Mouse (Mus musculus) lung, embryonic 16.5 days (tissue): Measurements from ENCODE around the gene Iqca. TPM values are rescaled to one million over a fixed set of nuclear protein-coding genes. Genes with fewer than 3 reads are reported as not detected.
A peak's percentile ranks its signal among the peaks of the same experiment; 100 is the strongest.

Source experiments
- ATAC-seq: fragments of 200-750 bp; cut with Nextera tagmentation; 2 replicates; pipeline ENCODE4 v1.8.0; 2017; ENCODE audit warnings: low read depth, mild to moderate bottlenecking, moderate library complexity
- H3K27ac ChIP-seq: fragments of 300-500 bp; sonication (generic); 2 replicates; pipeline ENCODE4 v1.5.1; 2014; ENCODE audit warnings: mild to moderate bottlenecking, control low read depth, low read length
- H3K27me3 ChIP-seq: fragments of 300-500 bp; sonication (generic); 2 replicates; pipeline ENCODE4 v1.6.1; 2014; ENCODE audit warnings: low read depth, low read length, mixed read lengths; ENCODE audit not compliant: control insufficient read depth, insufficient read depth
- H3K36me3 ChIP-seq: fragments of 300-500 bp; sonication (generic); 2 replicates; pipeline ENCODE4 v1.6.1; 2014; ENCODE audit warnings: low read length; ENCODE audit not compliant: control insufficient read depth, insufficient read depth
- H3K4me1 ChIP-seq: fragments of 300-500 bp; sonication (generic); replicated peaks from 2 replicates; pipeline ENCODE4 v1.6.1; 2014; ENCODE audit warnings: low read length, mixed read lengths; ENCODE audit not compliant: control insufficient read depth, insufficient read depth
- H3K4me2 ChIP-seq: fragments of 300-500 bp; sonication (generic); 2 replicates; pipeline ENCODE4 v1.6.1; 2014; ENCODE audit warnings: low read depth, low read length, control low read depth
- H3K4me3 ChIP-seq: fragments of 300-500 bp; sonication (generic); 2 replicates; pipeline ENCODE4 v1.5.1; 2014; ENCODE audit warnings: mild to moderate bottlenecking, low read length, control low read depth
- H3K9ac ChIP-seq: fragments of 300-500 bp; sonication (generic); 2 replicates; pipeline ENCODE4 v1.6.1; 2014; ENCODE audit warnings: low read length, control low read depth
- H3K9me3 ChIP-seq: fragments of 300-500 bp; sonication (generic); 2 replicates; pipeline ENCODE4 v1.6.1; 2016; ENCODE audit warnings: low read length; ENCODE audit not compliant: control insufficient read depth
- WGBS: fragments of 180-500 bp; shearing (Covaris S2); extraction: QIAGEN DNeasy Blood & Tissue Kit; methylation state at CpG from one replicate; pipeline ENCODE4 v1.1.7; 2014; 5-methylcytosine and 5-hydroxymethylcytosine counted together
- polyA plus RNA-seq: library from polyadenylated mRNA; unstranded; fragments of >200 nt; fragmentation: Nextera tagmentation; extraction: Ambion mirVana; gene quantifications from 2 replicates; pipeline ENCODE4 v1.2.1, GENCODE M21; 2015

Gene Iqca
- polyA plus RNA-seq, 1 experiment from 2014 or later = 2.1 TPM

GRCm38 (mm10) chr1:90088192-90088990 lies 64.8 kb downstream of the Iqca start:
- no peaks in the 10 kb centered on the region; the same call in 1 of the 2 replicates for H3K27me3 ChIP-seq
- H3K4me2 ChIP-seq = no peak overlapping the region
- H3K36me3 ChIP-seq = no peaks in the 10 kb centered on the region
- H3K9me3 ChIP-seq = no peaks in the 10 kb centered on the region
- no peak for ATAC-seq
- 81% methylated on average over 6 of the region's 6 CpGs for WGBS
- no peak overlapping the region for H3K9ac ChIP-seq
- no peaks in the 10 kb centered on the region for H3K4me1 ChIP-seq
- H3K4me3 ChIP-seq = no peak overlapping the region
- H3K27ac ChIP-seq = no peak overlapping the region

DNA sequence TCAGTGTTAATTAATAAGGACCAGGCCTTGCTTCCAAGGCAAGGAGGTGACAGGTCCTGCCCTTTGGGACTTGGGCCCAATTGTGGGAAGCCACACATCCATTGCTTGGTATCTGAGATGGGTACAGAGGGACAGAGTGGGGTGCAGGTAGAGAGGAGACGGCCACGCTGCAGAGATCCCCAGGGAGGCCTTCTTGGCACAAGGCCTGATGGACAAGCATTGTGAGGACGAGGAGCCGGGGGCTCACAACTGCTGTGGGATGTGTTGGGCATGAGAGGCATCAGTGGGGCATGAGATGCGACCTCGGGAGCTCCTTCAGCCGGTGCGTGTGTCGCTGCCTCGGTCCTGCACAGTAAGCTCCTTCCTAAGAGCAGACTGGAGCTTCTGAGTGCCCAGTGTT lies 66.7 kb downstream of the Iqca start:
- Histone ChIP-seq H3K4me3 (no peak overlapping the region), H3K27me3 (no peaks in the 10 kb centered on the region), H3K4me2 (no peak overlapping the region), H3K9me3 (no peaks in the 10 kb centered on the region), H3K27ac (no peak overlapping the region), H3K9ac (no peak overlapping the region), H3K4me1 (no peaks in the 10 kb centered on the region), H3K36me3 (no peaks in the 10 kb centered on the region)
- 84% methylated on average over 10 of the region's 10 CpGs for WGBS
- no peak for ATAC-seq

- Histone ChIP-seq H3K27ac (no peak overlapping the region), H3K9ac (no peak overlapping the region), H3K36me3 (no peaks in the 10 kb centered on the region), H3K27me3 (no peaks in the 10 kb centered on the region), H3K9me3 (no peaks in the 10 kb centered on the region), H3K4me1 (no peaks in the 10 kb centered on the region), H3K4me2 (no peak overlapping the region), H3K4me3 (no peak overlapping the region)
- ATAC-seq = no peak
- WGBS = 55% methylated on average over 6 of the region's 6 CpGs
Measured at GRCm38 (mm10) chr1:90085526-90086157, 67.6 kb downstream of the Iqca start.

- H3K4me3 ChIP-seq = no peak overlapping the region
- no peak for ATAC-seq
- 77% methylated on average over 2 of the region's 2 CpGs for WGBS
- H3K9ac ChIP-seq = no peak overlapping the region
- H3K27ac ChIP-seq = no peak overlapping the region
- no peaks in the 10 kb centered on the region for H3K4me1 ChIP-seq
- H3K27me3 ChIP-seq = no peaks in the 10 kb centered on the region
- H3K36me3 ChIP-seq = no peaks in the 10 kb centered on the region
- no peaks in the 10 kb centered on the region for H3K9me3 ChIP-seq
- no peak overlapping the region for H3K4me2 ChIP-seq
Measured at GRCm38 (mm10) chr1:90076291-90076690, 76.9 kb downstream of the Iqca start.

DNA sequence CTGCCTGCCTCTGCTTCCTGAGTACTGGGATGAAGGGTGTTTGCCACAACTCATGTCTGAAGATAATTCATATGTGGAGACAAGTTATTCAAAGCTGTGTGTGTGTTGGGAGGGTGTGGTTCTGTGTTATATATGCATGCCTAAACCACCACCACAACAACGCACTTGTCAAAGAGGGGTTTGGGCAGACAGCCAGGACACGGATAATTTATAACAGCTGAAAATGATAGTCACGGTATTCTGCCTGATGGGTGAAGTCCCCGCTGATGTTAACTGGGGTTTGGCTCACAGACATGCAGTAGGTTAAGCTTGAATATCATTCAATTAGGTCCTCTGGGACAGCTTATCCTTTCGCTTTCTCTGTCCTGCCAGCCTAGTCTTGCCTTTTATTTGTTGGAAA lies 78.4 kb downstream of the Iqca start:
- WGBS = 58% methylated on average over 5 of the region's 5 CpGs
- ATAC-seq = no peak
- H3K9me3 ChIP-seq = no peaks in the 10 kb centered on the region

GRCm38 (mm10) chr1:90071812-90072580 lies 81.2 kb downstream of the Iqca start:
- no peaks in the 10 kb centered on the region for H3K36me3 ChIP-seq
- no peak overlapping the region for H3K4me2 ChIP-seq
- 48% methylated on average over 13 of the region's 13 CpGs for WGBS
- no peak overlapping the region for H3K4me3 ChIP-seq
- no peaks in the 10 kb centered on the region for H3K27me3 ChIP-seq
- no peak overlapping the region for H3K27ac ChIP-seq
- no peaks in the 10 kb centered on the region for H3K4me1 ChIP-seq
- H3K9me3 ChIP-seq = no peaks in the 10 kb centered on the region
- no peak overlapping the region for H3K9ac ChIP-seq
- no peak for ATAC-seq

More for the DNA sequence above, 78.4 kb downstream of the Iqca start:
- no peak overlapping the region for H3K9ac ChIP-seq
- no peaks in the 10 kb centered on the region for H3K36me3 ChIP-seq
- no peak overlapping the region for H3K4me2 ChIP-seq
- H3K4me3 ChIP-seq = no peak overlapping the region
- H3K27me3 ChIP-seq = no peaks in the 10 kb centered on the region
- H3K4me1 ChIP-seq = no peaks in the 10 kb centered on the region
- H3K27ac ChIP-seq = no peak overlapping the region

- no peak overlapping the region for H3K4me2 ChIP-seq
- no peaks in the 10 kb centered on the region for H3K9me3 ChIP-seq
- H3K36me3 ChIP-seq = no peaks in the 10 kb centered on the region
- H3K27me3 ChIP-seq = no peaks in the 10 kb centered on the region
- ATAC-seq = peak; percentile 45; the same call in 1 of the 2 replicates
- H3K4me1 ChIP-seq = no peaks in the 10 kb centered on the region
- 16% methylated on average over 7 of the region's 7 CpGs for WGBS
- H3K9ac ChIP-seq = no peak overlapping the region
- no peak overlapping the region for H3K27ac ChIP-seq
- no peak overlapping the region for H3K4me3 ChIP-seq
Measured at GRCm38 (mm10) chr1:90060599-90060998, 92.6 kb downstream of the Iqca start.

DNA sequence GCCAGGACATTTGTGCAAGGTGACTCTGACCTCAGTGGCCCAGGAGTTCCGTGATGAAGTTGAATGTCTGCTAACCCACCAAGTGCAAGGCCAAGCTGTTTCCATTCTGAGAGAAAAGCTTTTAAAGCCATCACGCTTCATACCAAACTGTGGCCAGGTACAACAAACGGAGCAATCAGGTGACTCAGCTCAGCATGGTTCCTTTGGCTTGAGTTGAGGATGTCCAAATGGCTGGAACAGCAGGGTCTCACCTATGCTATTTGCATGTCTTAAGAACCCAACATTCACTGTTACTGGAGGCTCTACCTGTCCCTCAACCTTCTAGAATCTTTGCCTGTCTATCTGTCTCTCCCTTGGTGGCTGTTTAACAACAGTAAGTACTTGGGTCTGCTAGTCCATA lies 93.1 kb downstream of the Iqca start:
- Histone ChIP-seq H3K36me3 (no peaks in the 10 kb centered on the region), H3K27ac (no peak overlapping the region), H3K4me3 (no peak overlapping the region), H3K9me3 (no peaks in the 10 kb centered on the region), H3K9ac (no peak overlapping the region), H3K27me3 (no peaks in the 10 kb centered on the region), H3K4me1 (no peaks in the 10 kb centered on the region), H3K4me2 (no peak overlapping the region)
- ATAC-seq = no peak
- WGBS = 59% methylated on average over 3 of the region's 3 CpGs

DNA sequence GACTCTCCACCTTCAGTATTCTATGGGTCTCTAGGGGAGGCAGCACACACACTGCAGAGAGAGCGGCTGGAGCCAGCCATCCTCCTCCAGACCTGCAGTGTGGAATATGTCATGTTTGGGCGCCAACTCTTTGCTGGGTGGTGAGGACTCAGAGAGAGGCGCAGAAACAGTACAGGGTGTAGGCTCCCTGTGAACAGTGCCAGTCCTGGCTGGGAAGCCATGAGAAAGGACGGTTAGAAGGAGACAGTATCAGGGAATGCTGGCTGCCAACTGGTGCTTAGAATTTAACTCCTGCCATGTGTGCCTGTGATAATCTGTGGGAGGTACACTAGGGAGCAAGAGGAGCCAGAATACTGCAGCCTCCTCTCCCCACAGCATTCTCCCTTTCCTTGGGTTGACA lies 98.2 kb downstream of the Iqca start:
- Histone ChIP-seq H3K4me3 (no peak overlapping the region), H3K27ac (no peak overlapping the region), H3K4me1 (no peaks in the 10 kb centered on the region), H3K27me3 (no peaks in the 10 kb centered on the region; the same call in 1 of the 2 replicates), H3K36me3 (no peaks in the 10 kb centered on the region), H3K4me2 (no peak overlapping the region), H3K9me3 (no peaks in the 10 kb centered on the region), H3K9ac (no peak overlapping the region)
- ATAC-seq = no peak
- WGBS = 83% methylated on average over 4 of the region's 4 CpGs
